Mouse (Mus musculus) gastrocnemius, adult 2 months (tissue): ENCODE results near the gene Npas2. TPM values are rescaled to one million over a fixed set of nuclear protein-coding genes. Genes with fewer than 3 reads are reported as not detected.

Source experiments
- DNase-seq: peaks from one replicate; pipeline ENCODE4 v3.0.0; 2022
- H3K27ac ChIP-seq: fragments of 200-600 bp; 2 replicates; pipeline ENCODE4 v1.8.1; 2022; ENCODE audit warnings: mild to moderate bottlenecking
- H3K4me3 ChIP-seq: fragments of 200-600 bp; 2 replicates; pipeline ENCODE4 v1.8.1; 2022; ENCODE audit warnings: mild to moderate bottlenecking, moderate library complexity
- CTCF ChIP-seq: fragments of 200-600 bp; IDR thresholded peaks from 2 replicates; pipeline ENCODE4 v1.8.1; 2022; ENCODE audit warnings: antibody characterized with exemption, mild to moderate bottlenecking, moderate library complexity
- intact Hi-C: fragments of 180-260 bp; cut with DNase I; formaldehyde crosslinking; loops from one replicate; pipeline ENCODE4 v1.15.1; 2025
- total RNA-seq, 2 experiments: library from RNA; stranded (reverse); gene quantifications; 2 replicates each; pipeline ENCODE4 v1.2.3; 2021

Gene Npas2
- total RNA-seq, 2 experiments from 2014 or later: 0.51 to 4.4 TPM

- no peak for TF ChIP-seq CTCF
- intact Hi-C loops: no loop called here
- DNase-seq: no peak
- no peak overlapping the region for H3K4me3 ChIP-seq
- H3K27ac ChIP-seq: 0 out of 2 replicates have a peak overlapping the region, but pooled peaks have one; percentile 10
Measured at GRCm38 (mm10) chr1:39330857-39331594, 137.5 kb downstream of the Npas2 start.

GRCm38 (mm10) chr1:39332456-39332855 lies 138.9 kb downstream of the Npas2 start:
- intact Hi-C loops: no loop called here
- Histone ChIP-seq H3K27ac (no peak overlapping the region), H3K4me3 (no peak overlapping the region)
- no peak for TF ChIP-seq CTCF
- DNase-seq: no peak

GRCm38 (mm10) chr1:39335561-39336196 lies 142.1 kb downstream of the Npas2 start:
- DNase-seq: no peak
- intact Hi-C loops: no loop called here
- Histone ChIP-seq H3K4me3 (no peak overlapping the region), H3K27ac (no peak overlapping the region)
- TF ChIP-seq CTCF: no peak

GRCm38 (mm10) chr1:39336788-39337187 lies 143.3 kb downstream of the Npas2 start:
- TF ChIP-seq CTCF: no peak
- DNase-seq: no peak
- Histone ChIP-seq H3K27ac (no peak overlapping the region), H3K4me3 (no peak overlapping the region)
- intact Hi-C loops: no loop called here

GRCm38 (mm10) chr1:39338831-39339230 lies 145.3 kb downstream of the Npas2 start:
- Histone ChIP-seq H3K4me3 (no peak overlapping the region), H3K27ac (no peak overlapping the region)
- intact Hi-C loops: no loop called here
- DNase-seq: no peak
- TF ChIP-seq CTCF: no peak

- TF ChIP-seq CTCF: no peak
- no peak for DNase-seq
- intact Hi-C loops: no loop called here
- Histone ChIP-seq H3K4me3 (no peak overlapping the region), H3K27ac (no peak overlapping the region)
Measured at GRCm38 (mm10) chr1:39339455-39339854, 145.9 kb downstream of the Npas2 start.

- TF ChIP-seq CTCF: no peak
- Histone ChIP-seq H3K27ac (no peak overlapping the region), H3K4me3 (no peak overlapping the region)
- intact Hi-C loops: loop anchor here (1.0 to 10.0 kb wide), 4 partner anchors 143 to 339 kb away; no protein-coding TSS in a partner anchor
- DNase-seq: no peak
Measured at GRCm38 (mm10) chr1:39340156-39340555, 146.6 kb downstream of the Npas2 start.

- peak; percentile 87 for TF ChIP-seq CTCF
- peak; percentile 44 for DNase-seq
- intact Hi-C loops: loop anchor here (1.0 to 10.0 kb wide), 4 partner anchors 143 to 340 kb away; no protein-coding TSS in a partner anchor
- Histone ChIP-seq H3K4me3 (no peak overlapping the region), H3K27ac (no peak overlapping the region)
Measured at GRCm38 (mm10) chr1:39340647-39341046, 147.1 kb downstream of the Npas2 start.

GRCm38 (mm10) chr1:39341807-39342206 lies 148.3 kb downstream of the Npas2 start:
- DNase-seq: no peak
- no peak overlapping the region for H3K27ac ChIP-seq
- no peak for TF ChIP-seq CTCF
- H3K4me3 ChIP-seq: no peak overlapping the region
- intact Hi-C loops: loop anchor here (2.0 to 10.0 kb wide), 3 partner anchors 145 to 341 kb away; no protein-coding TSS in a partner anchor

GRCm38 (mm10) chr1:39343242-39343641 lies 149.7 kb downstream of the Npas2 start:
- intact Hi-C loops: loop anchor here (5.0 to 10.0 kb wide), 2 partner anchors 146 to 238 kb away; no protein-coding TSS in a partner anchor
- DNase-seq: no peak
- no peak; the same call in 1 of the 2 replicates for TF ChIP-seq CTCF
- H3K27ac ChIP-seq: no peak overlapping the region
- no peak overlapping the region for H3K4me3 ChIP-seq

GRCm38 (mm10) chr1:39344981-39345600 lies 151.6 kb downstream of the Npas2 start:
- no peak for DNase-seq
- peak; percentile 7; the same call in 1 of the 2 replicates for TF ChIP-seq CTCF
- no peak overlapping the region for H3K27ac ChIP-seq
- intact Hi-C loops: loop anchor here (5.0 to 10.0 kb wide), 2 partner anchors 148 to 240 kb away; no protein-coding TSS in a partner anchor
- no peak overlapping the region for H3K4me3 ChIP-seq

- Histone ChIP-seq H3K4me3 (no peak overlapping the region), H3K27ac (peak overlapping the region; percentile 61)
- intact Hi-C loops: loop anchor here (10.0 kb wide), 1 partner anchor 244 kb away; no protein-coding TSS in a partner anchor
- DNase-seq: peak; percentile 61
- TF ChIP-seq CTCF: no peak
Measured at GRCm38 (mm10) chr1:39349001-39349400, 155.5 kb downstream of the Npas2 start.
